Mouse (Mus musculus): ENCODE results near the gene Mef2d.

The Mef2d gene

DNA sequence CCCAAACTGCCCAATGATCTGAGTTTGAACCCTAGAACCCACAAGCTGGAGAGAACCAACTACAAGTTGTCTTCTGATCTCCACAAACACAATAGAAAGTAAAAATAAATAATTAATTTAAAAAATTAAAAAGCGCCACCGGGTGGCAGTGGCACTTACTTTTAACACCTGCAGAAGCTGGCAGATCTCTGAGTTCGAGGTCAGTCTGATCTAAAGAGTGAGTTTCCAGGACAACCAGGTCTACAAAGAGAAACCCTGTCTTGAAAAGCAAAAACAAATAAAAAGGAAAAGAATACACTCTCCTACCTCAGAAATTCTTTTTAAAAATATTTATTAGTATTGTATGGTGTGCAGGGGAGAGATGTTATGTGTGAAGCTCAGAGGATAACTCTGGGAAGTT lies 4.4 kb upstream of the Mef2d start:
- 6% methylated on average over 3 of the region's 3 CpGs for WGBS

DNA sequence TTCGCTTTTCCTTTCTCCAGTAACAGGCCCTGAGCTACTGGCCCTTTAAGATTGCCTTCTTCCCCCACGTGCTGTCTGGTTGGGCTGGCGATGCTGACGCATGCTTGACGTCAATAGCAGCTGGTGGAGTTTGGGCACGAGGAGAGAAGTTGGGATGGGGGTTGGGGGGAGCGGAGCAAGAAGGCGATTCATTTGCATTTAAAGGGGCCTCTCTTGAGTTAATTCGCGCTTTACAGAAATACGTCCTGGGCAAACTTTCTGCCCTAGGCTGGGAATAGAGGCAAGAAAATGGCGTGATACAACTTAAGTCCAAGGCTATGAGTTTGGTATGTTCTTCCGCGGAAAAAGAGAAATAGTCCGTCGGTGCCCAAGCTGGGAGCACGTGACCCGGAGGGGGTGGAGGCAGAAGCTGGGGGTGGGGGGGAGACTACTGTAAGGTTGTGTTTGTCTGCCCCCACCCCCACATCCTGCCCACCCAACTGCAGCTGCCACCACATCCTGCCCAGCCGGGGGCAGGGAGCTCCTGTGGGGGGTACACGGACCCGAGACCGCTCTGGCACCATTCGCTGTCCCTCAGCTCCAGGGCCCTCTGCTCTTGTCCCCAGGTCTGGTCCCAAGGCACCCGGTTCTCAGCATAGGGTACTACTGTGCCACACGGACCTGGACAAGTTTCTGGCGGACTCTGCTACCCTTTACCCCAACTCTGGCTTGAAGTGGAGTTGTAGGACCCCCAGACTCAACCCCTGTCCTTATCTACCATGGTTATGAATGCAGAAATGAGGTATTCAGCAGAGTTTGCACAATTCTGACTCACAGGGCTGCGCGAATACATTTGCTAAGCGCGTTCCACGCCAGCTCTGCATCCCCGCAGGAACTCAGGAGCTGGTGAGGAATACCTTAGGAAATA lies 3.6 kb upstream of the Mef2d start:
- WGBS = under 1% methylated on average over 32 of the region's 32 CpGs

- WGBS = 11% methylated on average over 25 of the region's 25 CpGs
Measured at GRCm38 (mm10) chr3:88139243-88140177, 2.7 kb upstream of the Mef2d start.

- 24% methylated on average over 11 of the region's 11 CpGs for WGBS
Measured at GRCm38 (mm10) chr3:88140178-88140902, 1.8 kb upstream of the Mef2d start.

DNA sequence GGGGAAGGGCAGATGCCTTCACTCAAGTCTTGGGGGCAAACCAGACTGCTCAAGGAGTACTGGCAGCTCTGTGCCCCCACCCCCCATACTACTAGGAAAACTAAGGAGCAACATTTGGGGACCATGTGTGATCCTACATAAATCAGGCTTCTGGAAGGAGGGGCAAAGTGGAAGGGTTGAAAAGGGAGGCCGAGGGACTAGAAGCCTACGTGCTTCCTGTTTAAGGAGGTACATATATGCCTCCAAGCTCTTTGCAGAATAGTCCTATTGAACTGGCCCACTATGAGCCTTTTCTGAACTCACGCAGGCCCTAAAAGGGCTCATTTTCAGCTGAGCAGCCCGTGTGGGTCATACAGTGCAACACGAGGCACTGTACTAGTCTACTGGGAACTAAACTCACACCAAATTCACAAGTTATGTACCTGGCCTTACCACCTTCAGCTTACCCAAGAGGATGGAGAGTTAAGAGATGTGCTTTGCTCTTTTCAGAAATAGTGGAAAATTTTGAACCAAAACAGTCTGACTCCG lies 1.2 kb upstream of the Mef2d start:
- 36% methylated on average over 6 of the region's 6 CpGs for WGBS

DNA sequence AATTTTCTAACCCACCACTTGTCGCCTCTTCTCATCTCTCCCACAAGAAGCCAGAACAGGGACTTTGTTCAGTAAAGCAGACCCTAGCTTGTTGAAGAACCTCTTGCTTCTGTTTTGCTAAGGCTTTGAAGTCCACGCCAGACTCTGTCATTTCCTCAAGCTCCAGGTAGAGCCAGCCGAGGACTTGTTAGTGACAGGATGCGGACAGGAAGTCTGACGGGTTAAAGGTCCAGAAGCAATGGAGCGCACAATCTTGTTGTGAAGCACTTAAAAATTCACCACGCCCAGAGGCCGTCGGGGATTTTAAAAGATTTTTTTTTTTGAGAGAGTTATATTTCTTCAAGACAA lies 759 bp upstream of the Mef2d start:
- 15% methylated on average over 9 of the region's 9 CpGs for WGBS

DNA sequence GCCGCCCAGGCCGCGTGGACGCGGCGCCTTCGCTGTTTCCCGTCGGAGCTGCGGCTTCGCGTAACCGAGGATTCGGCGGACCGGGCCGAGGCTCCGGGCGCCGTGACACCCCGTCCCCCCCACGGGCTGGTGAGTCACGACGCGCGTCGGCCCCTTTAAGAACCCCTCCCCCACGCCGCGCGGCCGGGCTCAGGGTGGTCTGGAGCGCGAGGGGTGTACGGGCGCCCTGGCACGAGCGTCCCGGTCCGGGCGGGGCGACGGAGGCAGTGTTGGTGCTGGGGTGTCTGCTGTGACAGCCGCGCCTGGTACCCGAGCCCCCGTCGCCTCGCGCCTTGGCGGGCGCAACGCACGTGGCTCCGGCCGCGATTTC lies 359 bp downstream of the Mef2d start:
- under 1% methylated on average over 57 of the region's 57 CpGs for WGBS

DNA sequence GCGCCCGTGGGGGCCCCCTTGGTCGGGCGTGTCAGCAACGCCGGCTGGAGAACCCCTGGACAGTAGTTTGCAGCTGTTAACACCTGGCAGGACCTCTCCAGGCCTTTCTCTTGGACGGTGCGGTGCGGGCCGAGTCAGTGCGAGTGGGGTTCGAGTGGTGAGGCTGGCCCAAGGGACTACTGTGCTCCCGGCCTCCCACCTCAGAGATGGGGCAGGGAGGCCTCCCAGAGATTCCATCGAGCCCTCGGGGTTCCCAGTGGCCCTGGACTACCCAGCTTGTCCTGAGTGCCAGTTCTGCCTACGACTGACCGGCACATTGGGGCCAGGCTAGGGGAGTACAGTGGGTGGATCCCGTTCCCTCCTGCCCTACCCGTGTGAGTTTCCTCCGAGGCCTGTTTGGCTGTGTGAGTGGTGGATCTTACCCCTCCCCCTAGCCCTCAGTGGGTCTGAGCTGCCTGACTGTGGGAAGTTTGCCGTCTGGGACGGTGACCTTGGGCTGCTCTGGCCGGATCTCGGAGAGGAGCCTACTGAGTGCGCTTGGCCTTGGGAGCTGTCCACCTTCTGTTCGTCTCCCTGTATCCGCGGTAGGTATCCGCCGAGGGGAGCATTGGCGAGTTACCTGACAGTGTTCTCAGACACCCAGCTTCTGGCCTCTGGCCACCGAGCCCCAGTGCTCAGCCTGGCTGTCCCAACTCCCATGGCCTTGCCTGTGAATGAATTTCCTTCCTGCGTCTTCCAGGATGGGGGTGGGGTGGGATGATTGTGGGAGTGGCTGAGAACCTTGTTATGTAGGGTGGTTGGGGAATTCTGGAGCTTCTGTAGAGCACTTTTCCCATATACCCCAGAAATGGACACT lies 972 bp downstream of the Mef2d start:
- WGBS = under 1% methylated on average over 33 of the region's 33 CpGs

DNA sequence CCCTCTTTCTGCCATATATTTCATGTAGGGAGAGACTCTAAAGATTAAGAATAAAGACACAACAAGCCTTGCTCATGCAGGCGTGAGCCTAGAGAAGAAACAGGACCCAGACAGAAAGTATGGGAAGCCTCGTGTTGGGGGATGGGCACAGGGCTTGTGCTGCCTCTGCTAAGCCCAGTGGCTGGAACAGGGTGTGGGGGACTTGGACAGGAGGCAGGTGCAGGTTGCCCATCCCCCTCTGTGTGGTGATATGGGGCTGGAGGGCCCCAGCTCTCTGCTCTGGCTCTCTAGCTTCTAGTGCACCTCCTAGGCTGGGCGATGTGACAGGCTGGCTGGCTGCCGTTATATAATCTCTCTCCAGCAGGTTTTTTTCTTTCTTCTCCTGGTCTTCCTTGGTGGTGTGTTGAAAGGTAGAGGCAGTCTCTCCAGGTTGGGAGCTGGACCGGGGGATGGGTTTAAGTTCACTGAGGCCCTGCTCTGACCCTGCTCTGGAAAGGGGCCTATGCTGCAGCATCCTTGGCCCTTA lies 1.9 kb downstream of the Mef2d start:
- 11% methylated on average over 5 of the region's 5 CpGs for WGBS

DNA sequence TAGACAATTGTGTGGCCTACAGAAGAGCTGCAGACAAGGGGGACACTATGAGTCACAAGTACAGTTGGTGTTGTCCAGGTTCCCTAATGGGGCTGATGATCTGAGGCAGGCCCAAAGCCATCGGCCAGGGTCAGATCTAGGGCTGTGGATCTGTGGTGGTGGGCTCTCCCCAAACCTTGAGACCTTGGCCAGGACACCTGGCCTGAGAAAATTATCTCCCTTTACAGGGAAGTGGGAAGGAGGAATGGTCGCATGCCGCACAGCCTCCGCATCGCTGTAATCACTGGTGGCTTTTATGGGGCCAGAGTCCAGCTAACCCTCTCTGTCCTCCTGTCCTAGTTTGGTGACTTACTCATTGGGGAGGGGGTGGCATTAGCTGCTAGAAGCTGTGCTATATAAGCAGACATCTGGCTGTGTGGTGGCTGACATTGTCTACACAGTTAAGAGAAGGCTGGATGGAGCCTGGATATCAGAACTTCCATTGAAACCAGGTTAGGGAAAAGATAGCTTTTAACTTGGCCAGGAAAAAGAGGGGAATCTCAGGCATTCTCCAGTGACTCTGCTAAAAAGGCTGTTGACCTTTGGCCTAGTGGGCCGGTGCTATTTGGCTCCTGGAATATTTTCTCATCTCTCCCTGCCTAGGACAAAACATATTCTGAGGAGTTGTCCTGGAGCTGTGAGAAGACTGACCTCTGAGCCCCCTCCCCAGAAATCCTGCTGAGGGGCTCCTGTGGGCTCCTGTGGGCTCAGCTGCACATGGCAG lies 2.7 kb downstream of the Mef2d start:
- WGBS = 22% methylated on average over 6 of the region's 6 CpGs

- WGBS = 13% methylated on average over 4 of the region's 4 CpGs
Measured at GRCm38 (mm10) chr3:88145411-88145782, 3.2 kb downstream of the Mef2d start.

DNA sequence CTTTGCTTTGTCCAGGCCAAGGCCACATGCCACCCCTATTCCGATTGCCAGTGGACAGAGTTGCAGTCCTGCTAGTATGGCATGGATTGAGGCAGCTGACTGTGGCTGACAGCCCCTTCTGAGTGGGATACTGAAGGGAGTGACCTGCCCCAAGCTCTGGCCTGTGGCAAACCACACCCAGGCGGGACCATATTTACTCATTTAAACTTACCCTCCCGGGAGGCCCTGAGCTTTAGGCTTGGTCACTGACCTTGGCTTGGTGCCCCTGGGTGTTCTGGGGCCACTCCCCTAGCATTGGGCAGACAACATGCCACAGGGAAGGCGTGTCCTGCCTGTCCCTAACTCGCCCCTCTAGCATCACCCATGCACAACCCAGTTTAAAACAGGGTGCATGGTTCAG lies 3.8 kb downstream of the Mef2d start:
- WGBS = 54% methylated on average over 5 of the region's 5 CpGs

GRCm38 (mm10) chr3:88146376-88147112 lies 4.4 kb downstream of the Mef2d start:
- WGBS = 20% methylated on average over 5 of the region's 5 CpGs

DNA sequence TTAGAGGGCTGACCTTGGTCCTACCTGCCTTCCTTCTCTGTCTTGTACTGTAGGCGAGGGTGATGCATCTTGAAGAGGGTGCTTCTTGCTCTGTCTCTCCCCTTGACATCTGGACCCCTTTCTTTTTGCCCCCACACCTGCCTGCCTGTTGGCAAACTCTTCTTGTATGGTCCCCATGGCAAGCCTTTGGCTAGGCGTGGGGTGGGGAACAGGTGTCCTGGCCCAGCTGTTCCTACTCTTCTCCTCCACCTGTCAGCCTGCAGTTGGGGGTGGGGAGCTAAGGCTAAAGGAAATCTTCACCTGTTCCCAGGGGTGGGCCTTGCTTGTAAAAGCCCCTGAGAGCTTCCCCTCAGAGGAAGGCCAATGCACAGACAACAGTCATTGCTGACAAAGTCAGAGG lies 5.3 kb downstream of the Mef2d start:
- 73% methylated on average over 2 of the region's 2 CpGs for WGBS

DNA sequence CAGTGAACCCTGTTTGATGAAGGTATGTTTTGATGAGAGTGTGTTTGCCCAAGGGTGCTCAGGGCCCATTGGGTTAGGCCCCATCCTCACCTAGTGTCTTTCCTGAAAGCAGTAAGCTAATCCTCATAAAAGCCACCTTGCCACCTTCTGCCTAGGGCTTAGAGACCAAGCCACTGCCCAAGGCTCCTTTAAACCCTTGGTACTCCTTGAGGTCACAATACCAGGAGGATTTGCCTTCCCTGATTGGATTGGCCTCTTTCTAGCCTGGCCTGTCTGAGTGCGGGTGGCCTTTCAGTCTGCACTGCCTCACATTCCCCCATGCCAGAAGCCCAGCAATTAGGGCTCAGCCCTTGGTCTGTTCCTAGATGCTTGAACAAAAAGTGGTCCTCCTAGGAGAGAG lies 5.7 kb downstream of the Mef2d start:
- 65% methylated on average over 1 of the region's 1 CpGs for WGBS

DNA sequence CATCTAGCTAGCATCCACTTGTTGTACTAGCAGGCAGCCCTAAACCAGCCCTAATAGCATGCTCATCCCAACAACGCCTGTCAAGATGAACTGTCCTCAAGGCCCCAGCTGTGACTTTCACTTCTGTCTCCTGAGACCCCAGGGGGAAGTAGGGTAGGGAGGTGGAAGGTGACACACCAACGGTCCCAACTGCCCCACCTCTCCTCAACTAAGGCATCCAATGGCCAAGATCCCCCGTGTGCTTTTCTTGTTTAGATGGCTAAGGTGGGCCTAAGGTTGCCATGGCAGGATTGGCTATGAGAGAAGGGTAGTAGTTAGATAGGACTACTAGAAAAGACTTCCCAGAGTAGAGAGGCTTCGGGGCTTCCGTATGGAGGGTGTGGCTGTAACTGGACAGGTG lies 6.2 kb downstream of the Mef2d start:
- WGBS = 75% methylated on average over 5 of the region's 5 CpGs

GRCm38 (mm10) chr3:88148776-88149509 lies 6.8 kb downstream of the Mef2d start:
- 35% methylated on average over 4 of the region's 4 CpGs for WGBS

DNA sequence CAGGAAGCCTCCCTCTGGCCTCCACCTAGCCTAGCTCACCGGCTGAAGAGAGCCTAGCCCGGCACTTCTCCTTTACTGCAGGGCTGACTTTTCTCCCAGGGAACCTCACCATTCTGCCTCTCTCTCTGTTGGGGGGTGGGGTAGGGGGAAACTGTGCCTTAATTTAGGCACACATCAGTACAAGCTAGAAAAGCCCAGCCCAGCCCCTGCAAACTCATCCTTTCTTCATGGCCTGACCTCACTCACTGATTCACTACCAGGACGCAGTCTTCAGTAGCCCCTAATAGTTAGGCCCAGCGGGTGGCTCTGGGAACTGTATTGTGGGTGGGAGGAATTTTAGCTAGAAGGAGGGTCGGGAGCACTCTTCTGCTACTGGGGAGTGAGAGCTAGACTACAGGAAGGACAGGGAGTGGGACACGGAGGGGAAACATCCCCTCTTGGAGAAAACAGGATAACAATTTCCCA lies 7.4 kb downstream of the Mef2d start:
- 11% methylated on average over 6 of the region's 6 CpGs for WGBS

Data from cerebral cortex, adult 2 months (tissue).